Mouse (Mus musculus) layer of hippocampus, postnatal 10 days (tissue): ENCODE measurements at regions not wholly inside any gene's neighbourhood (a gene's known extent, or its start where the extent isn't known, plus 50 kb on each side); places are given as distances from the start of the nearest gene placed in this dataset.
A peak's percentile ranks its signal among the peaks of the same experiment; 100 is the strongest.
"Not testable (repeated sequence)": the region's sequence is repeated elsewhere in the genome, so short reads cannot be mapped to it uniquely, and the experiment has no call there.

Source experiments
- DNase-seq, 2 experiments: peaks; one replicate each; pipeline ENCODE4 v3.0.0; 2021; ENCODE audit warnings: low spot score in 2 of 2

- DNase-seq: no peak
Measured at GRCm38 (mm10) chr2:171593884-171594283, 449.4 kb downstream of the Cbln4 start.

DNA sequence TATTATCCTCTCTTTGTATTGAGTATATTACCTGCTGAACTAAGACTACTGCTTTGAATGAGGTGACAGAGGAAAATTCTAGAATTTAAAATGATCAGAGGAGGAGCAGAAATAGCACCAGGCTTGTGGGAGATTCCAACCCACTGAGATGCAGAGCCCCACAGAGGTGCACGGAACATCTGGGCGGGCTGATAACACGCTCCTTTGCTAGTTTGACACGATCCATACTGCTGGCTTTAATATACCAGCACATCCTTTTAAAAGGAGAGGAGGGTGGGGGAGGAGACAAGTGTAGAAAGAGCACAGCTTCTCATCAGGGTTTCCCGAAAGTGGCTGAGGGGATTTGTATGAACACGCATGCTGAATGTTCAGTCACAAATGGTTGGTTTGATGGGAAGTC, 451.0 kb downstream of the Cbln4 start:
- no peak for DNase-seq

DNA sequence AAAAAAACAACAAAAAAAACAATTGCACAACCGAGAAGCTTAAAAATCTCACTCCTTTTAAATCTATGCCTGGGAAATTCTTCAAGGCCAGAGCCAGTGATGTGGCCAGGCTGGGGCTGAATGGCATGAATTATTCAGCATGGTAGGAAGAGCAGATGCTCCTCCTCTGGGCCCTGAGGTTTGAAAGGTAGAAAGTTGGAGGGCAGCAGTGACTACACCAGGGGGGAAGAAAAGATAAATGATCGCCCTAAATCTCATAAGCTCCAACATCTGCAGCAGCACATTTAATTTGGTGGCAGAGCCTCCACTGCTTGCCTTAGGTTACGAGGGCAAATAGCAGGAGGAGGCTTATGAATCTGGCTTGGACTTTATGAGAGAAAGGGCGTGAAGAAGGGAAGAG, 455.1 kb downstream of the Cbln4 start:
- DNase-seq: no peak

GRCm38 (mm10) chr2:171587635-171588034, 455.6 kb downstream of the Cbln4 start:
- peak in 1 of 2 experiments; percentile 32 for DNase-seq

GRCm38 (mm10) chr2:171586853-171587220, 456.4 kb downstream of the Cbln4 start:
- no peak for DNase-seq

DNA sequence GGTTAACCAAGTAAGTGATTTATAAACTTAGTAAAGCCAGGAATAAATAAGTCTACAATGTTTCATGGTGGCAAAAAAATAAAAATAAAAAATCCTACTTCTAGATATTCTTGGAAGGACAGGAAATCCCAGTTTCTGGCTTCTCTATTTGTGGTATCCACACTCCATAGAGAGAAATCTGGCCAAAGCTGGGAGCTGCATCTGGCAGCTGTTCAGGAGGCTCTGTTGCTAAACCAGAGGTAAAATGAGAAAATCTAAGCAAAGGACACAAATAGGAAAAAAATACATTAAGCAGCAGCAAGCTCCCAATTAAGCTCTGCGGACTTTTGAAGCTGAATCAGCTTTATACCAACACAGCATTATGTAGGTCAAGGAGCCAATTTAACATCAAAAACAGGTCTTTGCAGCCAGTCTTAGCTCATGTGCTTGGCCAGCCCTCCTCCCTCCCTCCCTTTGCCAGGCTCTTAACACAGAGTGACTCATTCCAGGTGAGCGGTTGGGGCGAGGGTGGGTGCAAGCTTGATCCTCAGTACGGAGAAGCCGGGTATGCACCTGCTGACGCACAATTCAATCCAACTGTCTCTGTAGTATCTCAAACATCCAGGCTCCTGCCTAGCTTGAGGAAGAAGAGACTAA, 456.9 kb downstream of the Cbln4 start:
- no peak for DNase-seq

DNA sequence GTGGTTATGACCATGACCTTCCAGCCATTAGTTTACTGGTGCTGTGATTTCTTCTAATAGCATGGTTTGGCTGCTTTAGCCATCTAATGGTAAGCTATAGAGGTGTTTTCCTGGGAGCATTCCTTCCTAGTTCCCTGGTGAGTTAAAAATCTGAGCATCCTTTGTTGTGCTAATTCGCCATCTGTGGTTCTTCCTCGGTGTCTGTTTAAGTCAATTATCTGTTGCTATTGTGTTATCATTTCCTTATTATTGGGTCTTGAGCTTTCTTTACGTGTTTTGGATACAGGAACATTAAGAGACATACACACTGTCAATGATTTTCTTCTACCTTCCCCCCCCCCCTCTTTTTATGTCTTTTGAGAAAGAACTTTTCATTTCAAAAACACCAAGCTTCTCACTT, 468.9 kb downstream of the Cbln4 start:
- DNase-seq: no peak

DNA sequence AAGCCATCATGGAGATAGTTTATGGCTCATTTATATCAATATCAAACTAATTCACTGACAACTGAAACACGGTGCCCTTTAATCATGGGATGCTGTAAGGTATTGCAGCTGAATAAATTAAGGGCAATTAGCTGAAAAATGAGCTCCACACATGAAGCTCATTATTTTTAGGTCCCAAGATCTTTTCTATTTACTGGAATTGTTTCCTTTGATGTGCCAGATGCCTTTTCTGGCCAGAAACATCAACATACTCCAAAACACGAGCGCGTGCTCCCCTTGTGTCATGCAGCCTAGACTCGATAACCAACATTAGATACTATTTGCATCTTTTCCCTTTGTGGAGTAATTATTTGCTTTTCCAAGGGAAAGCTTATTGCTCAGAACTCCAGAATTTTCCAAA, 480.6 kb downstream of the Cbln4 start:
- no peak for DNase-seq

- DNase-seq: not testable (repeated sequence)
Measured at GRCm38 (mm10) chr2:171542768-171543167, 500.5 kb downstream of the Cbln4 start.

- no peak for DNase-seq
Measured at GRCm38 (mm10) chr2:171514876-171515275, 528.4 kb downstream of the Cbln4 start.

GRCm38 (mm10) chr2:171496620-171497019, 546.6 kb downstream of the Cbln4 start:
- DNase-seq: no peak

GRCm38 (mm10) chr2:171493741-171494140, 549.5 kb downstream of the Cbln4 start:
- DNase-seq: peak; percentile 68 to 70

DNA sequence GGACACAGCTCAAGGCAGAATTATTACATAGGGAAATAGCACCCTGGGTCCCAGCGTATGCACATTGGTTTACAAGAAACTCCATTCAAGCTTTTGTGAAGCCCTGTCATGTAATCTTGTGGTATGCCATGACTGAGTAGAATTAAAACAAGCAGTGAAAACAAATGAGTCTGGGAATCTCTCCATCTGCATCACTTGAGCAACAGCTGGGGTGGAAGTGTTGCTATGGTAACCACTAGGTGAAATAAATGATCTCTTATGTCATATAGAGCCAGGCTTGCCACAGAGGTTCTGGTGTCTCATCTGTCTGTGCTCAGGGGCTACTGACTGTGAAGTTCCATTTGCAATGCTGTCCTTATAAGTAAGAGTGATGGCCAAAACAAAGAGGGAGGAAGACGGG, 556.0 kb downstream of the Cbln4 start:
- peak; percentile 9 to 14 for DNase-seq

DNA sequence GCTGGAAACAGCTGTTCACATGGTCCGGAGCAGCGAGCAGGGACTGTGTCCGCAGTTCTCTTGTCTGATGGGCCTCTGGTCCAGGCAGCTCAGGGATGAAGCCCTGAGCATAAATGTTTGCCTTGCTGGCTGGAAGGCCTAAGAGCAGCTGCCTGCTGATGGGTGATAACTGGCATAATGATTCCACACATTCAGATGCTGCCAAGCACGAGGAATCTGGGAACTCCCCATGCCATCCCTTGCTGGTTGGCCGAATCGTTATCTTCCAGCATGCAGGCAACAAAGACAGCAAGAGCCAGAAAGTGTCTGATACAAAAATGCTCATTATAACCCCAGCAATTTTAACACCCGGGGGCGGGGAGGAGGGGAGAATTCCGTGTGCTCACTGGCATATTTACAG, 590.0 kb downstream of the Cbln4 start:
- DNase-seq: peak; percentile 27 to 28

- no peak for DNase-seq
Measured at GRCm38 (mm10) chr2:171406057-171406456, 637.2 kb downstream of the Cbln4 start.

DNA sequence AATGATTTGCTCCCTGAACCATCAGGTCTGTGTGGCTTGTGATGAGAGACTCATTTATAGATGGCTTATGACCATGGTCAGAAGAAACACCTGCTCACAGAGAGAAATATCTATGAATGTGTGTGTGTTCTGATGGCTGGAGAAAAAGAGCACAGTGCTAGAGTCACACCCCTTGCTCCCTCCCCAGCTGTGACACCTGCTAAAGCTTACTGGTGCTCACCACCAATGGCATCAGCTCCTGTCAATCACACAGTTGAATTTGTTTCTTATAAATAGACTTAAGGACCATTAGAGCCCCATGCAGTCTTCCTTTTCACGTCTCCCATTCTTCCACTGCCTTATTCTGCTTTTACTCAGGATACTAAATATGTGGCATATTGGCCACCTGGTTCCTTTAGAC, 654.3 kb downstream of the Cbln4 start:
- DNase-seq: no peak

DNA sequence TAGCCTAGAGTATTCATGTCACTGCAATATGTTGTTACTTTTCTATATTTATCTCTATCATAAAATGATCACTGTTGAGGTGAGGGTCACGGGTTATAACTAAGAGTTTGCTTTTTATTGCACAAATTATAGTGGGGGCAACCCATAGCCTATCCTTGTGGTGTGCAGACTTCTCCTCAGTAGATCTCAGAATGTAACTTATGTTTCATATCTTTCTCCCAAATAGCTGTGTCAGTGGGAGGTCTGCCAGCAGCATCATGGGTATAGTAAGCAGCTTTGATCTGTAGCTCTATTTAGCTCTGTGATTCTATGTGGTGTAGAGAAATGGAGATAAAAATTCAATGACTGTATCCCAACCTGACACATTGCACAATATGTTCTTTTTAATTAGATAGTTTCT, 641.9 kb downstream of the Dok5 start:
- peak in 1 of 2 experiments; percentile 13 for DNase-seq

GRCm38 (mm10) chr2:171373016-171373415, 641.4 kb downstream of the Dok5 start:
- no peak for DNase-seq

- DNase-seq: no peak
Measured at GRCm38 (mm10) chr2:171371751-171372150, 640.1 kb downstream of the Dok5 start.

DNA sequence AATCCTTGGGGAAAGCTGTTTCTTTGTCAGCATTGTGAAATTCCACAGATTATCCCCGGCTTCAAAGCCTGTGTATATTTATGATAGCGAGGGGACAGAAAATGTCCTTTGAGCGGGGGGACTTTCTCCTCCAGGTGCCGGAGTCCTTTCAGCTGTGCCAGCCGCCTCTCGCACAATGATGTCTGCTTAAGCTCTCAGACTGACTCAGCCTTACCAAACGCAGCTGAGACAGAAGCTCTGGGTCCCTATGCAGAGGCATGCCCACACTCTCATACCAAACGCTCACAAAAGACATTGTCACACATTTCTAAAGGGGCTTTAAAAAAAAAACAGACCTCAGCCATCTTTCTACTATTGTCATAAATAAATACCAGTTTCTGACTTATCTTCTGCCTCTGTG, 633.9 kb downstream of the Dok5 start:
- DNase-seq: no peak

GRCm38 (mm10) chr2:171364621-171365020, 633.0 kb downstream of the Dok5 start:
- DNase-seq: no peak

- DNase-seq: no peak
Measured at GRCm38 (mm10) chr2:171363381-171363780, 631.8 kb downstream of the Dok5 start.

- DNase-seq: no peak
Measured at GRCm38 (mm10) chr2:171358071-171358760, 626.6 kb downstream of the Dok5 start.
